Mouse (Mus musculus) heart, postnatal 0 days (tissue): Measurements from ENCODE around the gene Ddx19b.

Experiments used
- CTCF ChIP-seq: IDR thresholded peaks from 2 replicates; pipeline ENCODE4 v1.5.1; 2016; ENCODE audit warnings: antibody characterized with exemption, control low read depth, low read depth
- EP300 ChIP-seq: IDR thresholded peaks from 2 replicates; pipeline ENCODE4 v1.6.1; 2016; ENCODE audit warnings: antibody characterized with exemption, low read depth

- TF ChIP-seq CTCF (no peak), EP300 (no peak)
Measured at GRCm38 (mm10) chr8:111066308-111066707, 34.8 kb upstream of the Ddx19b start.
